Comparison of ENCODE assay signal across 19 mouse cellular contexts in genomic region chr2:132206316-132206881, GRCm38 (mm10). TPM values are rescaled to one million over a fixed set of nuclear protein-coding genes. Genes with fewer than 3 reads are reported as not detected.
A peak's percentile ranks its signal among the peaks of the same experiment; 100 is the strongest.
DNase-seq lines count a peak whose midpoint lies in the region; ATAC-seq lines count a peak whose summit lies in the region.
"Had no signal": no experiment of that assay in that cellular context is flagged by ENCODE, and none has a peak within 500 bp of the region (broad histone marks: within the 10 kb centered on the region; RNA-seq: fewer than 3 reads in every experiment).

No protein-coding gene starts in this region.

- no peaks in the 10 kb centered on the region for H3K4me1 ChIP-seq in intestine, embryonic 15.5 days (replicated peaks)
- no peaks in the 10 kb centered on the region for H3K4me1 ChIP-seq in forebrain, embryonic 12.5 days
- H3K4me1 ChIP-seq: hindbrain, embryonic 15.5 days; neural tube, embryonic 12.5 days had no signal

- H3K27ac ChIP-seq in intestine, embryonic 15.5 days = no peak overlapping the region
- H3K27ac ChIP-seq in forebrain, embryonic 12.5 days = no peak overlapping the region
- H3K27ac ChIP-seq: hindbrain, embryonic 15.5 days; neural tube, embryonic 12.5 days had no signal

- peak; percentile 82 to 84 for DNase-seq in adrenal gland, adult (ENCODE audit: inconsistent age in 2 of 2, low spot score in 1 of 2)
- no peak for DNase-seq in adrenal gland, postnatal 4 days (ENCODE audit: low spot score in 2 of 2)
- peak; percentile 73 for DNase-seq in adrenal gland, adult 2 months
- no peak for DNase-seq in ovary, postnatal 10 days (ENCODE audit: low spot score)
- no peak for DNase-seq in left cerebral cortex, adult 18-20 months (ENCODE audit: low spot score in 2 of 2)
- DNase-seq: cerebellum, postnatal 14 days; gastrocnemius, postnatal 25 days; kidney, adult 2 months; kidney, postnatal 36 days; liver; liver, postnatal 0 days; lung, postnatal 14 days; thymus, adult 2 months had no signal

- H3K36me3 ChIP-seq in intestine, embryonic 15.5 days = no peaks in the 10 kb centered on the region
- no peaks in the 10 kb centered on the region for H3K36me3 ChIP-seq in forebrain, embryonic 12.5 days (replicated peaks)
- H3K36me3 ChIP-seq: hindbrain, embryonic 15.5 days; neural tube, embryonic 12.5 days had no signal

- 78% methylated on average over 16 of the region's 16 CpGs for WGBS in intestine, embryonic 15.5 days
- 87% methylated on average over 16 of the region's 16 CpGs for WGBS in forebrain, embryonic 12.5 days

- H3K4me2 ChIP-seq in intestine, embryonic 15.5 days (replicated peaks) = no peak overlapping the region
- H3K4me2 ChIP-seq in forebrain, embryonic 12.5 days = no peak overlapping the region
- H3K4me2 ChIP-seq: hindbrain, embryonic 15.5 days; neural tube, embryonic 12.5 days had no signal

- ATAC-seq in intestine, embryonic 15.5 days = peak; percentile 67
- no peak for ATAC-seq in frontal cortex, adult (ENCODE audit: low TSS enrichment)
- ATAC-seq in forebrain, embryonic 12.5 days (ENCODE audit: low FRiP score) = no peak
- ATAC-seq: liver, postnatal 0 days; midbrain, embryonic 16.5 days had no signal

- H3K4me3 ChIP-seq in intestine, embryonic 15.5 days (replicated peaks) = no peak overlapping the region
- no peak overlapping the region for H3K4me3 ChIP-seq in forebrain, embryonic 12.5 days (replicated peaks)
- H3K4me3 ChIP-seq: hindbrain, embryonic 15.5 days; neural tube, embryonic 12.5 days had no signal

- no peaks in the 10 kb centered on the region for H3K27me3 ChIP-seq in intestine, embryonic 15.5 days (replicated peaks)
- H3K27me3 ChIP-seq in forebrain, embryonic 12.5 days = no peaks in the 10 kb centered on the region
- H3K27me3 ChIP-seq: hindbrain, embryonic 15.5 days; neural tube, embryonic 12.5 days had no signal

- H3K9me3 ChIP-seq in intestine, embryonic 15.5 days = no peaks in the 10 kb centered on the region
- H3K9me3 ChIP-seq in forebrain, embryonic 12.5 days = no peaks in the 10 kb centered on the region
- H3K9me3 ChIP-seq: hindbrain, embryonic 15.5 days; neural tube, embryonic 12.5 days had no signal

- H3K9ac ChIP-seq in intestine, embryonic 15.5 days = no peak overlapping the region
- H3K9ac ChIP-seq in forebrain, embryonic 12.5 days = no peak overlapping the region
- H3K9ac ChIP-seq: hindbrain, embryonic 15.5 days; liver, postnatal 0 days; neural tube, embryonic 12.5 days had no signal

RNA-seq across cellular contexts. Expression of gene Tmem230, which starts 41.2 kb away (rescaled TPM):
- 10 to 100 TPM; 37.5 to 39.1 TPM for total RNA-seq in adrenal gland, postnatal 4 days (2021)
- 10 to 100 TPM; 38.9 to 46.1 TPM for total RNA-seq in adrenal gland, adult 2 months (2021)
- polyA plus RNA-seq in adrenal gland, adult 2 months (2012; rRNA removed) = 153 and 204 TPM in 2 replicates
- polyA plus RNA-seq in intestine, embryonic 15.5 days (2015; fragmentation: Nextera tagmentation; extraction: Ambion mirVana) = 42.5 and 43.3 TPM in 2 replicates
- 44.6 and 51.1 TPM in 2 replicates for polyA plus RNA-seq in forebrain, embryonic 12.5 days (2016; fragmentation: Nextera tagmentation; extraction: Ambion mirVana)
- total RNA-seq in left cerebral cortex, adult 18-20 months (2021) = 10 to 100 TPM; 33.7 to 36.4 TPM

RNA-seq across cellular contexts. Expression of gene Pcna, which starts 46.7 kb away (rescaled TPM):
- total RNA-seq in adrenal gland, postnatal 4 days (2021) = 100 to 1,000 TPM; 141 to 161 TPM
- 10 to 100 TPM; 64.7 to 83.4 TPM for total RNA-seq in adrenal gland, adult 2 months (2021)
- 45.6 and 62.0 TPM in 2 replicates for polyA plus RNA-seq in adrenal gland, adult 2 months (2012; rRNA removed)
- polyA plus RNA-seq in intestine, embryonic 15.5 days (2015; fragmentation: Nextera tagmentation; extraction: Ambion mirVana) = 247 and 259 TPM in 2 replicates
- polyA plus RNA-seq in forebrain, embryonic 12.5 days (2016; fragmentation: Nextera tagmentation; extraction: Ambion mirVana) = 322 and 337 TPM in 2 replicates
- 10 to 100 TPM; 45.8 to 48.0 TPM for total RNA-seq in left cerebral cortex, adult 18-20 months (2021)

RNA-seq across cellular contexts. Expression of gene Cds2, which starts 56.5 kb away (rescaled TPM):
- total RNA-seq in adrenal gland, postnatal 4 days (2021) = 10 to 100 TPM; 63.3 to 77.3 TPM
- total RNA-seq in adrenal gland, adult 2 months (2021) = 10 to 100 TPM; 77.4 to 80.9 TPM
- 44.0 and 48.9 TPM in 2 replicates for polyA plus RNA-seq in adrenal gland, adult 2 months (2012; rRNA removed)
- 19.9 and 25.1 TPM in 2 replicates for polyA plus RNA-seq in intestine, embryonic 15.5 days (2015; fragmentation: Nextera tagmentation; extraction: Ambion mirVana)
- 36.4 and 37.8 TPM in 2 replicates for polyA plus RNA-seq in forebrain, embryonic 12.5 days (2016; fragmentation: Nextera tagmentation; extraction: Ambion mirVana)
- 100 to 1,000 TPM; 251 to 285 TPM for total RNA-seq in left cerebral cortex, adult 18-20 months (2021)

Comparison
In these comparisons a context has a peak if more than half of its experiments do, and no peak if none do; other contexts are left out.
1. DNase-seq: peak in adrenal gland, adult (2 of 2) and adrenal gland, adult 2 months (single experiment); none in adrenal gland, postnatal 4 days (0 of 2), ovary, postnatal 10 days (single experiment) and left cerebral cortex, adult 18-20 months (0 of 2).